Mouse (Mus musculus): ENCODE results near the gene Hist1h3b. TPM values are rescaled to one million over a fixed set of nuclear protein-coding genes. Genes with fewer than 3 reads are reported as not detected.
"Not testable (repeated sequence)": the region's sequence is repeated elsewhere in the genome, so short reads cannot be mapped to it uniquely, and the experiment has no call there.

Hist1h3b gene
- polyA plus RNA-seq, 1 experiment from 2014 or later: 11.1 TPM

DNA sequence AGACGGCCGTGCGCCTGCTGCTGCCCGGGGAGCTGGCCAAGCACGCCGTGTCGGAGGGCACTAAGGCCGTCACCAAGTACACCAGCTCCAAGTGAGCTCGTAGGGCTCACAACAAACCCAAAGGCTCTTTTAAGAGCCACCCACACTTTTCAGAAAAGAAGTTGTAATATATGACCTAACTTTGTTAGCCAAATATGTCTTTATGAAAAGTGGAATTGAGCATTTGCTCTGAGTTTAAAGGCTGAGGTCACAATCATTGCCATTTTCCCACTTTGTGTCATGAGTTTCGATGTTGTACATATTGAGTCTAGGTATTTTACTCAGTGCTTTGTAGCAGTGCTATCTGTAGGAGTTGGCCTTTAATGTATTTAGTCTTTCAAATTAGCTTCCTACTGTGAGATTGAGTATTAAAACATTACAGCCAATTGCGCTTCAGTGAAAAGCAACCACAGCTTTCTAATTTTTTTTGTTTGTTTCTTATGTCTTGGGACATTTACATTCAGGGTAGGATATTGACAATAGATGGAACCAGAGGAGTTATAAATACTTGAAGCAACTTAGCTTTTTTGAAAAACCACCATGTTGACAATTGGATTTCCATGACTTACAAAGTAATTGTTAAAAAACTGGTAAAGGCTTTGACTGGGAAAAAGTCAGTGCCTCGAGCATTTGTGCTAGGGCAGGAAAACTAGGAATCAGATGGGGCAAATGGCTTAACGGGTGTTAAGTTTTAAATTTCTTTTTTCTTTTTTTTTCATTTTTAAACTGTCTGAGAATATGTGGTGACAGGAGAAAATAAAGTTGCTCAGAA lies 4.8 kb upstream of the Hist1h3b start:
- H3K27me3 ChIP-seq (ENCODE audit: control insufficient read depth, insufficient read depth, low read length): no peaks in the 10 kb centered on the region
- 3% methylated on average over 10 of the region's 13 CpGs for WGBS
- peaks cover 10% of the 10 kb centered on the region for H3K4me1 ChIP-seq (ENCODE audit: control insufficient read depth, insufficient read depth, low read length)
- no peaks in the 10 kb centered on the region for H3K36me3 ChIP-seq (ENCODE audit: control insufficient read depth, insufficient read depth, low read length)
- ATAC-seq (ENCODE audit: insufficient number of reproducible peaks, insufficient read depth, low FRiP score, low read depth): no peak
- no peaks in the 10 kb centered on the region for H3K9me3 ChIP-seq (ENCODE audit: control insufficient read depth, low read depth, low read length)
- H3K4me2 ChIP-seq (replicated peaks; ENCODE audit: low read depth, low read length): peak overlapping the region; percentile 57
- H3K9ac ChIP-seq (replicated peaks; ENCODE audit: low read depth, low read length): peak overlapping the region; percentile 45
- peak overlapping the region; percentile 99 for H3K27ac ChIP-seq (ENCODE audit: low read length)
- peak overlapping the region; percentile 35 for H3K4me3 ChIP-seq (ENCODE audit: low read depth, low read length)

DNA sequence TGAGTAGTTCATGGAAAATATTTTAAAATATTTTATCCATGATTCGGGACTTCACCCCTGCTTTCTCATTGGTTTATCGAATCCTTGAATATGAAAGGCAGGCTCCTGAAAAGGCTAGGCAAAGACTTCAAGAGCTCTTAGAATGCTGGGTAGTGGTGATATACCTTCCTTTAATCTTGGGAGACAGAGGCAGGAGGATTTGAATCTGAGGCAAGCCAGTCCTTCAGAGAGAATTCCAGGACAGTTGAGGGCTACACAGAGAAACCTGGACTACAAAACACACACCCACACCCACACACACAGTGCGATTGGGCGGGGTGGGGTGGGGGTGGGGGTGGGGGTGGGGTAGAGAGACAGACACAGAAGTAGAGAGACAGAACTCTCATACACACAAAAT lies 4.2 kb upstream of the Hist1h3b start:
- ATAC-seq (ENCODE audit: insufficient number of reproducible peaks, insufficient read depth, low FRiP score, low read depth): no peak
- Histone ChIP-seq H3K9ac (replicated peaks; ENCODE audit: low read depth, low read length) (peak overlapping the region; percentile 45), H3K4me3 (ENCODE audit: low read depth, low read length) (peak overlapping the region; percentile 35)

DNA sequence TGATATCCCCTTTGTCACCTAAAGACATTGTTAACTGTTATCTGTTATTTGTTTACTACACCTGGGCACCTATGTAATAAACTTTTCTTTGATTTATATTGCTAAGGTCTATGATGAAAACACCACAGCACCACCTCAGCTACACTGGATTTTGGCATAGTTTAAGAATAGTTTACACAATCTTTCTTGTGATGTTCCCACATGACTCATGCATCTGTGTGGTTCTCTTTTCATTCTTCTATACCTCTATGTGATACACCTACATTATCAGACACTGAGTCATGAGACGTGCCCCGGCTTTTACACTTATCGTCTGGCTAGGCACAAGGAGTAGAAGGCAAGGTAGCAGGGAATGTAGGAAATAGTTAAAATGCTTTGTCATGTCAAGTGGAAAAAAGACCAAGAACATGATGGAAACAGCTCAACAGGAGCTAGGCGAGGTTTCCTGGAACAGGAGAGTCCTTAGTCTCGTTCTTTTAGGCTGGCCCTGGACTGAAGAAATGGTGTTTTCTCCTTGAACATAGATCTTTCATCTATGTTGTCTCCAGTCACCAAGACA lies 2.4 kb upstream of the Hist1h3b start:
- Histone ChIP-seq H3K36me3 (ENCODE audit: control insufficient read depth, insufficient read depth, low read length) (no peaks in the 10 kb centered on the region), H3K27me3 (ENCODE audit: control insufficient read depth, insufficient read depth, low read length) (no peaks in the 10 kb centered on the region), H3K4me3 (ENCODE audit: low read depth, low read length) (no peak overlapping the region), H3K4me2 (replicated peaks; ENCODE audit: low read depth, low read length) (no peak overlapping the region), H3K9ac (replicated peaks; ENCODE audit: low read depth, low read length) (no peak overlapping the region), H3K9me3 (ENCODE audit: control insufficient read depth, low read depth, low read length) (no peaks in the 10 kb centered on the region), H3K27ac (ENCODE audit: low read length) (peak overlapping the region; percentile 83; the same call in 1 of the 2 replicates), H3K4me1 (ENCODE audit: control insufficient read depth, insufficient read depth, low read length) (peaks cover 18% of the 10 kb centered on the region)
- WGBS: 93% methylated on average over 5 of the region's 5 CpGs
- ATAC-seq (ENCODE audit: insufficient number of reproducible peaks, insufficient read depth, low FRiP score, low read depth): no peak

More for the DNA sequence above, 4.2 kb upstream of the Hist1h3b start:
- Histone ChIP-seq H3K9me3 (ENCODE audit: control insufficient read depth, low read depth, low read length) (no peaks in the 10 kb centered on the region), H3K4me2 (replicated peaks; ENCODE audit: low read depth, low read length) (peak overlapping the region; percentile 57), H3K4me1 (ENCODE audit: control insufficient read depth, insufficient read depth, low read length) (peaks cover 11% of the 10 kb centered on the region), H3K27ac (ENCODE audit: low read length) (peak overlapping the region; percentile 99), H3K36me3 (ENCODE audit: control insufficient read depth, insufficient read depth, low read length) (no peaks in the 10 kb centered on the region), H3K27me3 (ENCODE audit: control insufficient read depth, insufficient read depth, low read length) (no peaks in the 10 kb centered on the region)
- WGBS: 5% methylated on average over 4 of the region's 4 CpGs

DNA sequence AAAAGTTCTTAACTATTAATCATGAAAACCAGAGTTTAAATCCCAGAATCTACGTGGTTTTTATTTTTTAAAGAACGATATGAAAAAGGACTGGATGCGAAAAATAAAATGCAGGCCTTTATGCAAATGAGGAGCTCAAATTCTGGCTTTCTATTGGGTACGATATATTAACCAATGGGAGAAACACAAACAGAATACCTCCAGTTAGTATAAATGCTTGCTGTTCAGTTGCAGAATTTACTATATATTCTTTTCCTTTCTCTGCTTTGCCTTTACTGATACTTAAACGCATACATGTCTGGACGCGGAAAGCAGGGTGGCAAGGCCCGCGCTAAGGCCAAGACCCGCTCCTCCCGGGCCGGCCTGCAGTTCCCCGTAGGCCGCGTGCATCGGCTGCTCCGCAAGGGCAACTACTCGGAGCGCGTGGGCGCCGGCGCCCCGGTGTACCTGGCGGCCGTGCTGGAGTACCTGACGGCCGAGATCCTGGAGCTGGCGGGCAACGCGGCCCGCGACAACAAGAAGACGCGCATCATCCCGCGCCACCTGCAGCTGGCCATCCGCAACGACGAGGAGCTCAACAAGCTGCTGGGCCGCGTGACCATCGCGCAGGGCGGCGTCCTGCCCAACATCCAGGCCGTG lies 1.1 kb upstream of the Hist1h3b start, which contains the start of gene Hist1h2ab:
Gene Hist1h2ab (plus strand): TSS at position 288 of the 639 bp plus-strand sequence.
- H3K36me3 ChIP-seq (ENCODE audit: control insufficient read depth, insufficient read depth, low read length); H3K27me3 ChIP-seq (ENCODE audit: control insufficient read depth, insufficient read depth, low read length); H3K9me3 ChIP-seq (ENCODE audit: control insufficient read depth, low read depth, low read length): not testable (repeated sequence)
- WGBS: under 1% methylated on average over 27 of the region's 47 CpGs
- peak; percentile 47 for ATAC-seq (ENCODE audit: insufficient number of reproducible peaks, insufficient read depth, low FRiP score, low read depth)
- peaks cover 18% of the 10 kb centered on the region for H3K4me1 ChIP-seq (ENCODE audit: control insufficient read depth, insufficient read depth, low read length)
- H3K4me3 ChIP-seq (ENCODE audit: low read depth, low read length): peak within 1 kb of the TSS; percentile 37
- H3K27ac ChIP-seq (ENCODE audit: low read length): peak within 1 kb of the TSS; percentile 96
- H3K9ac ChIP-seq (replicated peaks; ENCODE audit: low read depth, low read length): peak within 1 kb of the TSS; percentile 45
- peak within 1 kb of the TSS; percentile 53 for H3K4me2 ChIP-seq (replicated peaks; ENCODE audit: low read depth, low read length)

DNA sequence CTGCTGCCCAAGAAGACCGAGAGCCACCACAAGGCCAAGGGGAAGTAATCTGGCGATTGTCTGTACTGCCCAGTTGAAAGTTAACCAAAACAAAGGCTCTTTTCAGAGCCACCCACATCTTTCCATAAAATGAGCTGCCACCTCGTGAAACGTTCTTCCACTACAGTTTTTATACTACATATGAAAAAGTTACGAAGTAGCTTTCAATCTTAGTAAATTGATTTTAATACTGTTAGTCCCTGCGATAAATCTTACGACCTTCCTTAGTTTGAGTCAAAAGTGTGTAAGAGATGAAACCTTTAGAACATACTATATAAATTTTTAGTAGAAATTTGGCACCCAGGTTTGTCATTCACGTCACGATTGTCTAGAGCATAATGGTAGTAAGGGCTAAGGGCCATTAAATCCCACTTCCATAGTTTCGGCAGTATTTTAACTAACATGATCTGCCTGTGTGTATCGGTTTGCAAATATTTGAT lies 550 bp upstream of the Hist1h3b start:
- no peaks in the 10 kb centered on the region for H3K27me3 ChIP-seq (ENCODE audit: control insufficient read depth, insufficient read depth, low read length)
- no peak for ATAC-seq (ENCODE audit: insufficient number of reproducible peaks, insufficient read depth, low FRiP score, low read depth)
- peaks cover 18% of the 10 kb centered on the region for H3K4me1 ChIP-seq (ENCODE audit: control insufficient read depth, insufficient read depth, low read length)
- peak overlapping the region; percentile 96 for H3K27ac ChIP-seq (ENCODE audit: low read length)
- H3K9me3 ChIP-seq (ENCODE audit: control insufficient read depth, low read depth, low read length): no peaks in the 10 kb centered on the region
- H3K36me3 ChIP-seq (ENCODE audit: control insufficient read depth, insufficient read depth, low read length): no peaks in the 10 kb centered on the region
- H3K4me2 ChIP-seq (replicated peaks; ENCODE audit: low read depth, low read length): peak overlapping the region; percentile 53
- peak overlapping the region; percentile 45 for H3K9ac ChIP-seq (replicated peaks; ENCODE audit: low read depth, low read length)
- 2% methylated on average over 11 of the region's 11 CpGs for WGBS
- peak overlapping the region; percentile 37 for H3K4me3 ChIP-seq (ENCODE audit: low read depth, low read length)

DNA sequence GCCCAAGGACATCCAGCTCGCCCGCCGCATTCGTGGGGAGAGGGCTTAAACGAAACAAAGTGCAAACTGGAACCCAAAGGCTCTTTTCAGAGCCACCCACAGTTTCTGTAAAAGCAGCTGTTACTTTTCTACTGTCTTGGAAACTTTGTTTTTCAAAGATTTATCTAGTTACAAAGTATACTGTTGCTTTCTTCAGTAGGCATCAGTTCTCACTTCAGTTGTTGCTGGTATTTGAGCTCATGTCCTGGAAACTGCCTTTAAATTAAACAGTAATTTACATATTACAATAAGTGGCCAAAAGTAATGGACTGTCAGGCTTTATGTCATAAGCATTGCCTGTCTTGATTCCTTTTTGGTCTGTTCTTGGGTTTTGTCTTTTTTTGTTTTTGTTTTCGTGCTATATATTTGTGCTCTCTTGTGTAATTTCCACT lies 690 bp downstream of the Hist1h3b start:
- H3K9ac ChIP-seq (replicated peaks; ENCODE audit: low read depth, low read length): peak overlapping the region; percentile 34
- H3K36me3 ChIP-seq (ENCODE audit: control insufficient read depth, insufficient read depth, low read length): no peaks in the 10 kb centered on the region
- ATAC-seq (ENCODE audit: insufficient number of reproducible peaks, insufficient read depth, low FRiP score, low read depth): no peak

DNA sequence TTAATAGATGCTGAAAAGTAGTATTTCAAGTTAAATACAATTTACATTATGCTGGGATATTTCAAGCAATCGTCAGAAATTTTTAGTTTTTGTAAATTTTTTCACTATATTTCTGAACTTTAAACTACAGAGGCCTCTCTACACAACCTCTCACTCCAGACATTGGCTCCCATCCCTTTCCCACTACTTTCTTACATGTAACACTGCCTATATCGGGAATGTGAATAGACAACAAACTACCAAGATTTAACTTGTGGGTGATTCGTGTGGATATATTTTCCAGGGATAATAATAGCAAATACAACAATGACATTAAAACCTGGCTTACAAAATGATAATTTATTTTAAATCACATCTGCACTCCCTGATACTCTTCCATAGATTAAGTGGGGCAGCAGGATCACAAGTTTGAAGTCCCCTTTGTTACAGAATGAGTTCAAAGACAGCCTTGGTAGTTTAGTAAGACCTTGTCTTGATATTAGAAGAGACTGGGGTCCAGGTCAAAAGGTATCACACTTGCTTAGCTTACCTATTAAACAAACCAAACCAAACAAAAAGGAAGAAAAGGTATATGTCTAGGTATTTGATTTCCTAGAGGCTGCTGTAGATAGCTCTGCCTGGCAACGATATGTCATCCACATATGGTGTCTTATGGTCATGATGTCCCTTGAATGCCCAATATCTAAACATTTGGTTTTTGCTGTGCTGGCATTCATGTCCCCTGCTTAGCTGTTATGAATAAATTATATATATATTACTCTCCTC lies 1.4 kb downstream of the Hist1h3b start:
- peak overlapping the region; percentile 79; the same call in 1 of the 2 replicates for H3K27ac ChIP-seq (ENCODE audit: low read length)
- no peak for ATAC-seq (ENCODE audit: insufficient number of reproducible peaks, insufficient read depth, low FRiP score, low read depth)
- peaks cover 11% of the 10 kb centered on the region; the same call in 1 of the 2 replicates for H3K4me1 ChIP-seq (ENCODE audit: control insufficient read depth, insufficient read depth, low read length)
- peak overlapping the region; percentile 40 for H3K4me2 ChIP-seq (replicated peaks; ENCODE audit: low read depth, low read length)
- H3K4me3 ChIP-seq (ENCODE audit: low read depth, low read length): peak overlapping the region; percentile 37; the same call in 1 of the 2 replicates
- 46% methylated on average over 4 of the region's 4 CpGs for WGBS
- H3K36me3 ChIP-seq (ENCODE audit: control insufficient read depth, insufficient read depth, low read length): no peaks in the 10 kb centered on the region
- H3K9ac ChIP-seq (replicated peaks; ENCODE audit: low read depth, low read length): peak overlapping the region; percentile 34; the same call in 1 of the 2 replicates
- no peaks in the 10 kb centered on the region for H3K9me3 ChIP-seq (ENCODE audit: control insufficient read depth, low read depth, low read length)
- H3K27me3 ChIP-seq (ENCODE audit: control insufficient read depth, insufficient read depth, low read length): no peaks in the 10 kb centered on the region

More for the DNA sequence above, 690 bp downstream of the Hist1h3b start:
- Histone ChIP-seq H3K4me2 (replicated peaks; ENCODE audit: low read depth, low read length) (peak overlapping the region; percentile 40), H3K9me3 (ENCODE audit: control insufficient read depth, low read depth, low read length) (no peaks in the 10 kb centered on the region), H3K27me3 (ENCODE audit: control insufficient read depth, insufficient read depth, low read length) (no peaks in the 10 kb centered on the region), H3K4me3 (ENCODE audit: low read depth, low read length) (peak overlapping the region; percentile 37), H3K4me1 (ENCODE audit: control insufficient read depth, insufficient read depth, low read length) (peaks cover 18% of the 10 kb centered on the region), H3K27ac (ENCODE audit: low read length) (peak overlapping the region; percentile 79; the same call in 1 of the 2 replicates)
- WGBS: 2% methylated on average over 6 of the region's 6 CpGs

DNA sequence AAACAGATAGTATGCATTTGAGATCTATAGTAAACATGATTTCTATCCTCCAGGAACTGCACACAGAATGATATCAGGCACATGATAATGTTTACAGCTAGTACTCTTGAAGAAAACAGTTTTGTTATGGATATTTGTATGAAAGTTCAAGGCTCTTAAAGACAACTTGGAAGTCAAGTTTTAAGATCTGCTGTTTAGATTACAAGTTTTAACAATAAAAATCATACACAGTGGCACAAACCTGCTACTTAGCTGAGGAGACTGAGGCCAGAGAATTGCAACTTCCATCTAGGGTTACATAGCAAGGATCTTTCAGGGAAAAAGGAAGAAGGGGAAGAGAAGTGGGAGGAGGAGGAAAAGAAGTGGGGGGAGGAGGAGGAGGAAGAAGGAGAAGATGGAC lies 2.9 kb downstream of the Hist1h3b start:
- no peaks in the 10 kb centered on the region for H3K36me3 ChIP-seq (ENCODE audit: control insufficient read depth, insufficient read depth, low read length)
- peaks cover 9% of the 10 kb centered on the region for H3K4me1 ChIP-seq (ENCODE audit: control insufficient read depth, insufficient read depth, low read length)
- no peaks in the 10 kb centered on the region for H3K9me3 ChIP-seq (ENCODE audit: control insufficient read depth, low read depth, low read length)
- no peak overlapping the region for H3K4me3 ChIP-seq (ENCODE audit: low read depth, low read length)
- no peak overlapping the region for H3K27ac ChIP-seq (ENCODE audit: low read length)
- H3K4me2 ChIP-seq (replicated peaks; ENCODE audit: low read depth, low read length): no peak overlapping the region
- no peaks in the 10 kb centered on the region for H3K27me3 ChIP-seq (ENCODE audit: control insufficient read depth, insufficient read depth, low read length)
- H3K9ac ChIP-seq (replicated peaks; ENCODE audit: low read depth, low read length): no peak overlapping the region
- ATAC-seq (ENCODE audit: insufficient number of reproducible peaks, insufficient read depth, low FRiP score, low read depth): no peak

Measured in stomach, embryonic 14.5 days (tissue).